Mouse (Mus musculus) heart, adult 2 months (tissue): ENCODE measurements around the gene Amigo3. TPM values are rescaled to one million over a fixed set of nuclear protein-coding genes. Genes with fewer than 3 reads are reported as not detected.

Experiments used
- DNase-seq, 2 experiments: peaks; one replicate each; pipeline ENCODE4 v3.0.0; 2021
- H3K27ac ChIP-seq: fragments of 200-600 bp; 2 replicates; pipeline ENCODE4 v1.8.1; 2022
- H3K27me3 ChIP-seq: fragments of 200-500 bp; 2 replicates; pipeline ENCODE4 v1.6.1; 2012; ENCODE audit warnings: mild to moderate bottlenecking, low read length, inconsistent platforms, mixed read lengths; ENCODE audit not compliant: control insufficient read depth, insufficient read depth
- H3K36me3 ChIP-seq: fragments of 200-500 bp; 2 replicates; pipeline ENCODE4 v1.6.1; 2012; ENCODE audit warnings: low read length, inconsistent platforms; ENCODE audit not compliant: control insufficient read depth, insufficient read depth
- H3K4me1 ChIP-seq: fragments of 200-500 bp; 2 replicates; pipeline ENCODE4 v1.6.1; 2011; ENCODE audit warnings: low read length; ENCODE audit not compliant: control insufficient read depth, insufficient read depth
- H3K4me3 ChIP-seq: fragments of 200-600 bp; 2 replicates; pipeline ENCODE4 v1.8.1; 2022
- H3K79me2 ChIP-seq: fragments of 200-500 bp; replicated peaks from 2 replicates; pipeline ENCODE4 v1.6.1; 2012; ENCODE audit warnings: mild to moderate bottlenecking, inconsistent platforms, low read length, moderate library complexity, mixed read lengths; ENCODE audit not compliant: control insufficient read depth, insufficient read depth
- H3K9ac ChIP-seq: fragments of 200-500 bp; 2 replicates; pipeline ENCODE4 v1.6.1; 2012; ENCODE audit warnings: low read depth, mild to moderate bottlenecking, control low read depth, inconsistent platforms, low read length, mixed read lengths
- CTCF ChIP-seq: fragments of 200-600 bp; IDR thresholded peaks from 2 replicates; pipeline ENCODE4 v1.8.1; 2022; ENCODE audit warnings: antibody characterized with exemption, mild to moderate bottlenecking, moderate library complexity
- EP300 ChIP-seq: fragments of 200-500 bp; IDR thresholded peaks from 2 replicates; pipeline ENCODE4 v1.6.1; 2011; ENCODE audit warnings: low read depth, low read length, control low read depth; ENCODE audit not compliant: insufficient read depth
- POLR2A ChIP-seq: fragments of 200-500 bp; IDR thresholded peaks from 2 replicates; pipeline ENCODE4 v1.6.1; 2011; ENCODE audit warnings: mild to moderate bottlenecking, low read depth, low read length, control low read depth; ENCODE audit not compliant: insufficient read depth
- WGBS: fragments of 180-500 bp; shearing (Covaris S2); methylation state at CpG from one replicate; pipeline ENCODE4 v1.1.7; 2018; 5-methylcytosine and 5-hydroxymethylcytosine counted together
- intact Hi-C: fragments of 180-260 bp; cut with DNase I; formaldehyde crosslinking; loops from one replicate; pipeline ENCODE4 v1.15.1; 2025
- polyA plus RNA-seq: library from polyadenylated mRNA; depleted of rRNA; stranded (reverse); fragments of >200 nt; gene quantifications from 2 replicates; pipeline ENCODE4 v1.2.3, GENCODE M21; 2012
- total RNA-seq, 2 experiments: library from RNA; stranded (reverse); gene quantifications; 2 replicates each; pipeline ENCODE4 v1.2.3; 2021

Amigo3 gene
- total and polyA plus RNA-seq, 3 experiments, result 1.5 to 3.1 (median 2.0) TPM

DNA sequence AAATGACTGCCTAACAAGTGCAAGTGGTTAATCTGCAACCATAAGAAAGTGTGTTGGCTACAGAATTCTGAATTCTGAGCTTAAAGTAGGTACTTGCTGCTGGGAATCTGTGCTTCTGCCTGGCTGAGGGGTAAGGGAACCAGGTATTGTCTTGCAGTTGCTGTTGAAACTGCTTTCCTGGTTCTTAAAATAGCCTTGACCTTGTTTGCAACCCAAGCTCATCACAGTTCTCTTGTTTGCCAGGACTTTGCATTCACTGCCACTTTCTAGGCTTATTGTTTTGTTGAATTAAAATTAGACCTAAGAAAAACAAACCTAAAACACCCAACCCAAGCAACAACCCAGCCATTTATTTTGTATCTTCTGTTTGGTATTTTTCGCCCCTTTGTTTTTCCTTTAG, 32.2 kb upstream of the Amigo3 start:
- no peak for TF ChIP-seq POLR2A
- TF ChIP-seq CTCF, result no peak
- no peak for TF ChIP-seq EP300
- 73% methylated on average over 1 of the region's 1 CpGs for WGBS
- Histone ChIP-seq H3K27me3 (no peaks in the 10 kb centered on the region), H3K9ac (no peak overlapping the region; the same call in 1 of the 2 replicates), H3K4me3 (no peak overlapping the region), H3K4me1 (peaks cover 6% of the 10 kb centered on the region), H3K79me2 (peaks cover 6% of the 10 kb centered on the region), H3K27ac (peak overlapping the region; percentile 52), H3K36me3 (peaks cover 27% of the 10 kb centered on the region)
- intact Hi-C loops, result no loop called here
- no peak for DNase-seq

DNA sequence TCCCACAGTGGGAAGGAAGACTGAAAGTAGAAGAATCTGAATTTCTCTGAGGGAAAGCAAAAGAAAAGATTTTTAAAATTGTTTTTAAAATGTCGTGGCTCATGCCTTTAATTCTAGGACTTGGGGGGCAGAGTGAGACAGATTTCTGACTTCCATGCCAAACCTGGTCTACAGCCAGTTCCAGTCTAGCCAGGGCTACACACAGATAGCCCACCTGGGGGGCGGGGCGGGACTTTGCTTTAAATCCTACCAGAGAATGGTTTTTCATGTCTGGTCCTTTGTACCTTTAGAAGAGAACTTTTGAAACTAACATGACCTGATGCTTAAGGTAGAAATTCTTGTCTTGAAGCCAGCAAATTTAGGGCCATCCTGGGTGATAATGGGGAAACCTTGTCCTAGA, 29.7 kb upstream of the Amigo3 start:
- intact Hi-C loops, result no loop called here
- WGBS, result 86% methylated on average over 3 of the region's 3 CpGs
- Histone ChIP-seq H3K79me2 (peaks cover 6% of the 10 kb centered on the region), H3K27ac (no peak overlapping the region), H3K36me3 (peaks cover 18% of the 10 kb centered on the region), H3K9ac (no peak overlapping the region), H3K4me3 (no peak overlapping the region), H3K4me1 (peaks cover 4% of the 10 kb centered on the region), H3K27me3 (no peaks in the 10 kb centered on the region)
- no peak for TF ChIP-seq POLR2A
- no peak for TF ChIP-seq CTCF
- no peak for TF ChIP-seq EP300
- DNase-seq, result no peak

DNA sequence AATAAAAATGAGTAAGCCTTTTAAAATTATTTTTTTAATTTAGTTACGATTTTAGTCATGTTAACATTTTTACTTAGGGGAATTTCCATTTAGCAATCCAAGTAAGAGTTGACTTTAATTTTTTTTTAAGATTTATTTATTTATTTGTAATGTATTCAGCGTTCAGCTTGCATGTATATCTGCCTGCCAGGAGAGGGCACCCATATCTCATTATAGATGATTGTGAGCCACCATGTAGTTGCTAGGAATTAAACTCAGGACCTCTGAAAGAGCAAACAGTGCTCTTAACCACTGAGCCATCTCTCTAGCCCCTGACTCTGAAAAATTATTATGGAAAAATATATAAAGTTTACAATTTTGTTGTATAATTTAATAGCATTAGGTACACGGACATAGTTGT, 26.4 kb upstream of the Amigo3 start:
- no peaks in the 10 kb centered on the region for H3K27me3 ChIP-seq
- no peak for DNase-seq
- H3K27ac ChIP-seq, result no peak overlapping the region
- H3K9ac ChIP-seq, result no peak overlapping the region
- H3K4me3 ChIP-seq, result no peak overlapping the region
- H3K36me3 ChIP-seq, result peaks cover 5% of the 10 kb centered on the region
- WGBS, result 85% methylated on average over 3 of the region's 3 CpGs
- intact Hi-C loops, result no loop called here
- peaks cover 4% of the 10 kb centered on the region; the same call in 1 of the 2 replicates for H3K79me2 ChIP-seq
- TF ChIP-seq EP300 (no peak), POLR2A (no peak), CTCF (peak; percentile 40)
- peaks cover 2% of the 10 kb centered on the region for H3K4me1 ChIP-seq

DNA sequence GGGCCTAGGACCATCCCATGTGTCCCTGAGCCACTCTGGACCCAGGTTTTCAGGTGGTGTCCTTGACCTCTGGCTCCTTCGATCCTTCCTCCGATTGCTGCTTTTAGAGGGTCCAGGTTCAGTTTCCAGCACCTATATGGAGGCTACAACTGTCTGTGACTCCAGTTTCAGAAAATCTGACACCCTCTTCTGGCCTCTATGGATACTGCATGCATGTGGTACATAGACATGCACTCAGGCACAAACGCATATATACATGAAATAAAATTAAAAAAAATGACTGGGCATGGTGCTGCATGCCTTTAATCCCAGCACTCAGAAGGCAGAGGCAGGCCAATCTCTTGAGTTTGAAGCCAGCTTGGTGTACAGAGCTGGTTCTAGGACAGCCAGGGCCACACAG, 25.1 kb upstream of the Amigo3 start:
- intact Hi-C loops, result no loop called here
- H3K36me3 ChIP-seq, result peaks cover 5% of the 10 kb centered on the region

DNA sequence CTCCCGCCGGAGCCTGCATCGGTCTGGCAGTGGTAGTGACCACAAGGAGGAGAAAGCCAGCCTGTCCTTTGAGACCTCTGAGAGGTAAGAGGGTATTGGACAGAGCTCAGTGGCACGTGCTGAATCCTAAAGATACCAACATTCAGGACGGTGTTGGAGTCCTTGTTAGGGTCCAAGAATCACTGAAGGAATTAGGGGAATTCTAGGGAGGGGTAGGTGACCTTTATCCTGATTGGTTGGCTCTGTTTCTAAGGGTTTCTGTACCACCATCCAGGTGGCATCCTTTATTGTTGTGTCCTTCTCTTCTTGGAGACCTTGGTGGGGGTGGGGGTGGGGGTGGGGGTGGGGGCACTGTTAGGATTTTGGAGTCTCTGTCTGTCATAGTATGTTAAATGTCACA, 20.8 kb upstream of the Amigo3 start:
- Histone ChIP-seq H3K27ac (no peak overlapping the region), H3K36me3 (peaks cover 2% of the 10 kb centered on the region; the same call in 1 of the 2 replicates), H3K9ac (no peak overlapping the region), H3K4me3 (no peak overlapping the region), H3K4me1 (no peaks in the 10 kb centered on the region), H3K79me2 (no peaks in the 10 kb centered on the region), H3K27me3 (no peaks in the 10 kb centered on the region)
- intact Hi-C loops, result no loop called here
- no peak for DNase-seq
- TF ChIP-seq CTCF (no peak), EP300 (no peak), POLR2A (no peak)
- 87% methylated on average over 5 of the region's 5 CpGs for WGBS

More for the DNA sequence above, 25.1 kb upstream of the Amigo3 start:
- Histone ChIP-seq H3K27ac (no peak overlapping the region), H3K4me3 (no peak overlapping the region), H3K27me3 (no peaks in the 10 kb centered on the region), H3K9ac (no peak overlapping the region), H3K4me1 (no peaks in the 10 kb centered on the region), H3K79me2 (peaks cover 2% of the 10 kb centered on the region; the same call in 1 of the 2 replicates)
- no peak for DNase-seq
- TF ChIP-seq EP300 (no peak), CTCF (peak; percentile 28; the same call in 1 of the 2 replicates), POLR2A (no peak)
- WGBS, result 98% methylated on average over 3 of the region's 3 CpGs

DNA sequence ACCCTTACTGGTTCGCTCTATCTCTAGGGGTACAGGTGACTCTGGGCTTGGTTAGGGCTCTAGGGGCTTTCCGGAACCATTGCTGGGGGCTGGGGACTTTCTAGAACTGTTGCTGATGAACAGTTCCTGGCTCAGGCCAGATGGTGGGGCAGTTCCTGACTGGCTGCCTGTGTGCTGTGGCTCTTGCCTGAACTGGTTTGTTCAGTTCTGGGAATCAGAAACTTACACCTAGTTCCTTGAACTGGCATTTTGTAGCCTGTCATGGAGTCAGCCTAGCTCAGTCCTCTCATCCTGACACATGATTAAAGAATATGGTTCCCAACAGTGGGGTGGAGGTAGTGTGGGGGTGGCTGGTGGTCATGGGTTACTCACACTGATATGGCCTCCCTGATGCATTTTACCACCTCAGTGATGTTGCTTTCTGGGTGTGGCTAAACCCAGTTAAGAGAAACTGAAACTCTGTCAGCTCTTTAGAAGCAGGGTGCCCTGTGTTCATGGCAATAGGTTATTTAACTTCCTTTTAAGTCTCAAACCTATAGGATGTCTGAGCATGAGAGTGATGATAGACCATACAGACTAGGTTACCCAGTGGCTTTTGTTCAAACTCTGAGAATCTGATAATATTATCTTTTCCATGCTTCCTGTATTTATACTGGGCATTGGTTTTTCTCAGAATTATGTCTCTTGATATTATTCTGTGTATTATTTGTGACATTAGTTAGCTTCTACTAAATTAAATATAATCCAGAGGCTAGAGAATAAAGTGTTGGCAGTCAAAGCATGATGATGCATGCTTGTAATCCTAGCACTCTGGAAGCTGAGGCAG, 17.4 kb upstream of the Amigo3 start:
- no peaks in the 10 kb centered on the region for H3K27me3 ChIP-seq
- H3K36me3 ChIP-seq, result no peaks in the 10 kb centered on the region
- intact Hi-C loops, result loop anchor here (2.0 kb wide), 1 partner anchor 79 kb away; no protein-coding TSS in a partner anchor
- 97% methylated on average over 2 of the region's 2 CpGs for WGBS
- TF ChIP-seq EP300 (no peak), CTCF (no peak), POLR2A (no peak)
- no peaks in the 10 kb centered on the region for H3K79me2 ChIP-seq
- H3K9ac ChIP-seq, result no peak overlapping the region
- DNase-seq, result no peak
- no peaks in the 10 kb centered on the region for H3K4me1 ChIP-seq
- H3K27ac ChIP-seq, result no peak overlapping the region
- no peak overlapping the region for H3K4me3 ChIP-seq
